Mouse (Mus musculus): ENCODE measurements around the gene Csta1. TPM values are rescaled to one million over a fixed set of nuclear protein-coding genes. Genes with fewer than 3 reads are reported as not detected.
A peak's percentile ranks its signal among the peaks of the same experiment; 100 is the strongest.
"Not testable (repeated sequence)": the region's sequence is repeated elsewhere in the genome, so short reads cannot be mapped to it uniquely, and the experiment has no call there.

The Csta1 gene
- not detected for total RNA-seq (2021)

GRCm38 (mm10) chr16:36131141-36131540 is at the start of gene Csta1:
Csta1 (minus strand) TSS chr16:36131241.
- intact Hi-C loops (cut with DNase I) = no loop called here
- no peak for DNase-seq

- DNase-seq = no peak
- intact Hi-C loops (cut with DNase I) = no loop called here
These were observed 48.9 kb upstream of the Csta1 start for GRCm38 (mm10) chr16:36179910-36180309.

GRCm38 (mm10) chr16:36176108-36176507 is 45.1 kb upstream of the Csta1 start:
- DNase-seq = no peak
- intact Hi-C loops (cut with DNase I) = no loop called here

GRCm38 (mm10) chr16:36167841-36168240 is 36.8 kb upstream of the Csta1 start:
- intact Hi-C loops (cut with DNase I); DNase-seq: not testable (repeated sequence)

GRCm38 (mm10) chr16:36156402-36156975 is 25.4 kb upstream of the Csta1 start, which contains the start of gene Stfa2l1:
Stfa2l1 (plus strand) TSS chr16:36156811.
- no peak for DNase-seq

GRCm38 (mm10) chr16:36138201-36138600 is 7.2 kb upstream of the Csta1 start:
- no peak for DNase-seq
- intact Hi-C loops (cut with DNase I) = no loop called here

More at GRCm38 (mm10) chr16:36156402-36156975, 25.4 kb upstream of the Csta1 start, which contains the start of gene Stfa2l1:
- intact Hi-C loops (cut with DNase I) = no loop called here

- intact Hi-C loops (cut with DNase I) = no loop called here
These were observed 2.9 kb downstream of the Csta1 start for GRCm38 (mm10) chr16:36128092-36128491.

GRCm38 (mm10) chr16:36115751-36116150 is 15.3 kb downstream of the Csta1 start:
- not testable (repeated sequence) for DNase-seq

More at GRCm38 (mm10) chr16:36128092-36128491, 2.9 kb downstream of the Csta1 start:
- no peak for DNase-seq

GRCm38 (mm10) chr16:36111486-36111885 is 19.6 kb downstream of the Csta1 start:
- DNase-seq; intact Hi-C loops (cut with DNase I): not testable (repeated sequence)

More at GRCm38 (mm10) chr16:36115751-36116150, 15.3 kb downstream of the Csta1 start:
- intact Hi-C loops (cut with DNase I) = not testable (repeated sequence)

- intact Hi-C loops (cut with DNase I) = no loop called here
These were observed 28.8 kb downstream of the Csta1 start for GRCm38 (mm10) chr16:36102211-36102610.

GRCm38 (mm10) chr16:36101526-36101925 is 29.5 kb downstream of the Csta1 start:
- no peak for DNase-seq
- intact Hi-C loops (cut with DNase I) = no loop called here

More at GRCm38 (mm10) chr16:36102211-36102610, 28.8 kb downstream of the Csta1 start:
- DNase-seq = no peak

- intact Hi-C loops (cut with DNase I) = not testable (repeated sequence)
These were observed 33.1 kb downstream of the Csta1 start for GRCm38 (mm10) chr16:36097813-36098499.

GRCm38 (mm10) chr16:36094079-36094478 is 37.0 kb downstream of the Csta1 start:
- DNase-seq = no peak
- intact Hi-C loops (cut with DNase I) = no loop called here

More at GRCm38 (mm10) chr16:36097813-36098499, 33.1 kb downstream of the Csta1 start:
- not testable (repeated sequence) for DNase-seq

- no peak for DNase-seq
- intact Hi-C loops (cut with DNase I) = no loop called here
These were observed 40.1 kb downstream of the Csta1 start for GRCm38 (mm10) chr16:36090785-36091509.

- DNase-seq = no peak
- intact Hi-C loops (cut with DNase I) = no loop called here
These were observed 41.0 kb downstream of the Csta1 start for GRCm38 (mm10) chr16:36089850-36090616.

- intact Hi-C loops (cut with DNase I) = no loop called here
- DNase-seq = peak; percentile 9 to 17
These were observed 42.0 kb downstream of the Csta1 start for GRCm38 (mm10) chr16:36089065-36089464.

- DNase-seq = no peak
- intact Hi-C loops (cut with DNase I) = no loop called here
These were observed 43.2 kb downstream of the Csta1 start for GRCm38 (mm10) chr16:36087846-36088245.

GRCm38 (mm10) chr16:36079916-36080315 is 51.1 kb downstream of the Csta1 start:
- intact Hi-C loops (cut with DNase I) = loop anchor here (5.0 to 10.0 kb wide), 2 partner anchors 745 to 792 kb away; partner anchors contain the start of gene Iqcb1
- no peak for DNase-seq

GRCm38 (mm10) chr16:36074772-36075171 is 56.3 kb downstream of the Csta1 start:
- no peak for DNase-seq
- intact Hi-C loops (cut with DNase I) = loop anchor here (5.0 to 10.0 kb wide), 3 partner anchors 92 to 750 kb away; partner anchors contain the start of genes Iqcb1 and Parp14

GRCm38 (mm10) chr16:36072410-36073011 is 58.5 kb downstream of the Csta1 start:
- DNase-seq = no peak
- intact Hi-C loops (cut with DNase I) = loop anchor here (5.0 to 10.0 kb wide), 3 partner anchors 90 to 752 kb away; partner anchors contain the start of genes Iqcb1 and Parp14
